Mouse (Mus musculus): Measurements from ENCODE around the gene Slc30a9.

GRCm38 (mm10) chr5:67280400-67280799, 26.4 kb upstream of the Slc30a9 start:
- TF ChIP-seq POLR2A (IDR thresholded peaks at IDR 0.05; ENCODE audit: control insufficient read depth, extremely low read depth, insufficient read depth, low read length, poor library complexity): no peak
- TF ChIP-seq CTCF (IDR thresholded peaks at IDR 0.05; ENCODE audit: borderline replicate concordance, control insufficient read depth, extremely low read depth, insufficient read depth, low read length, poor library complexity): no peak

All from thymus, adult 2 months (tissue).